Mouse (Mus musculus) ovary, adult 2 months (tissue): ENCODE data around the gene 4921511C20Rik. TPM values are rescaled to one million over a fixed set of nuclear protein-coding genes. Genes with fewer than 3 reads are reported as not detected.

Experiments
- polyA plus RNA-seq: library from polyadenylated mRNA; depleted of rRNA; stranded (reverse); fragments of >200 nt; gene quantifications from 2 replicates; pipeline ENCODE4 v1.2.3, GENCODE M21; 2012; rRNA removed

4921511C20Rik gene
- polyA plus RNA-seq: not detected in 2 replicates

GRCm38 (mm10) chrX:127393993-127394392, at the start of gene 4921511C20Rik:
Gene 4921511C20Rik, plus strand, starts transcription at chrX:127394293.

